Mouse (Mus musculus) retina, postnatal 7 days (tissue): Measurements from ENCODE around the gene Cdk5r1.

Experiments
- DNase-seq: peaks from one replicate; pipeline ENCODE4 v3.0.0-alpha.2; 2012; ENCODE audit warnings: low read depth, low spot score

The Cdk5r1 gene

DNA sequence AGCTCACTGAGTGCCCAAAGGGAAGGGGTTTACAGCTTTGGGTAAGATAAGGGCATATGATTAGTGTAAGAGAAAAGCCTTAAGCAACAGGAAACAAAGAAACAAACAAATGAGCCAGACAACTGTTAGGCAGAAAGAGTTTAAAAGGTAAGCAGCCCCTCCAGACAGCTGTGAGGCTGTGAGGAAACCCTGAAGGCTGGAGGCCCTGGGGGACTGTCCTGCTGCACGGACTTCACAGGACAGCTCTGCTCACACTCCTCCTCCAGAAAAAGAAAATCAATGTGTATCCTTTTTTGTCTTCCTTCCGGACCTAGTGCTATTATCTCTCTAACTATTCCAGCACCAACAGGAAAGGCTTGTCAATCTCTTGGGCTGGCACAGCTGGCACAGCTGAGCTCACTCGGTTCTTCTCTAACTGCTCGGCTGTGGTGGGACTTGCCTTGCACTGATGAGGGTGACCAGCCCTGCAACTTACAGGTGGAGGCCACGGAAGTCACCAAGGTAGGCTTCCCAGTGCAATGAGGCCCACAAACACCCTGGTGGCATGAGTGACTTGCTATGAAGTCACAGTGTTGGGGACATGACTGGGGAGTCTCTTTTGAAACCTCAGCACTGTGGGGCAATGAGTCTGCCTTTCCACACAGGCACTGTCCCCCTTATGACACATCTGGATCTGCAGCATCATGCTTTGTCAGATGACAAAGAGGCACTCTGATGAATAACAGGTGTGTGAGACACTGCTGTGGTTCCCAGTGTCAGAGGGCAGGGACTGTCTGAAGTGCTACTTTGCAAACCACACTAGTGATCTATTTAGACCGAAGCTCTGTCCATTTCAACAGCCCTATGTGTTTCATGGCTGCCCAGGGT is 27.9 kb downstream of the Cdk5r1 start:
- DNase-seq: no peak

- DNase-seq: no peak
Measured at GRCm38 (mm10) chr11:80505581-80505980, 28.8 kb downstream of the Cdk5r1 start.

DNA sequence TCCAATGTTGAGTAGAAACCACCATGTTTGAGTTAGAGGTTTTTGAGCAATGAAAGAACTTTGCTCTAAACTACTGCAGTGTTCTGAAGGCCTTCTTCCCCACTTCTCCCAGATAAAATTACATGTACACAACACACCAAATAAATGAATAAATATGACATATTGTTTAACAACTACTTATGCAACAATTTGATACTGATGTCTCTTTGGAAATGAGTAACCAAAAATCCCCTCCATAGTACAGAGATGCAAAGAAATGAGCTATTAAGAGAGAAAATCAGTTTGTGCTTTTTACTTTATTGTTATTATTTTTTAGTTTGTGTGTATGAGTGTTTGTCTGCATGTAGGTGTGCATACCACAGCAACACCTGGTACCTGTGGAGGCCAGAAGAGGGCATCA is 29.7 kb downstream of the Cdk5r1 start:
- DNase-seq: no peak

- no peak for DNase-seq
Measured at GRCm38 (mm10) chr11:80507791-80508190, 31.0 kb downstream of the Cdk5r1 start.

- no peak for DNase-seq
Measured at GRCm38 (mm10) chr11:80508361-80509175, 31.7 kb downstream of the Cdk5r1 start.

GRCm38 (mm10) chr11:80509176-80509506 is 32.3 kb downstream of the Cdk5r1 start:
- no peak for DNase-seq

- DNase-seq: no peak
Measured at GRCm38 (mm10) chr11:80510124-80510523, 33.3 kb downstream of the Cdk5r1 start.

GRCm38 (mm10) chr11:80512313-80513056 is 35.7 kb downstream of the Cdk5r1 start:
- DNase-seq: no peak

GRCm38 (mm10) chr11:80513796-80514195 is 37.0 kb downstream of the Cdk5r1 start:
- DNase-seq: no peak

GRCm38 (mm10) chr11:80515346-80515745 is 38.5 kb downstream of the Cdk5r1 start:
- DNase-seq: no peak

- DNase-seq: no peak
Measured at GRCm38 (mm10) chr11:80515895-80516294, 39.1 kb downstream of the Cdk5r1 start.

DNA sequence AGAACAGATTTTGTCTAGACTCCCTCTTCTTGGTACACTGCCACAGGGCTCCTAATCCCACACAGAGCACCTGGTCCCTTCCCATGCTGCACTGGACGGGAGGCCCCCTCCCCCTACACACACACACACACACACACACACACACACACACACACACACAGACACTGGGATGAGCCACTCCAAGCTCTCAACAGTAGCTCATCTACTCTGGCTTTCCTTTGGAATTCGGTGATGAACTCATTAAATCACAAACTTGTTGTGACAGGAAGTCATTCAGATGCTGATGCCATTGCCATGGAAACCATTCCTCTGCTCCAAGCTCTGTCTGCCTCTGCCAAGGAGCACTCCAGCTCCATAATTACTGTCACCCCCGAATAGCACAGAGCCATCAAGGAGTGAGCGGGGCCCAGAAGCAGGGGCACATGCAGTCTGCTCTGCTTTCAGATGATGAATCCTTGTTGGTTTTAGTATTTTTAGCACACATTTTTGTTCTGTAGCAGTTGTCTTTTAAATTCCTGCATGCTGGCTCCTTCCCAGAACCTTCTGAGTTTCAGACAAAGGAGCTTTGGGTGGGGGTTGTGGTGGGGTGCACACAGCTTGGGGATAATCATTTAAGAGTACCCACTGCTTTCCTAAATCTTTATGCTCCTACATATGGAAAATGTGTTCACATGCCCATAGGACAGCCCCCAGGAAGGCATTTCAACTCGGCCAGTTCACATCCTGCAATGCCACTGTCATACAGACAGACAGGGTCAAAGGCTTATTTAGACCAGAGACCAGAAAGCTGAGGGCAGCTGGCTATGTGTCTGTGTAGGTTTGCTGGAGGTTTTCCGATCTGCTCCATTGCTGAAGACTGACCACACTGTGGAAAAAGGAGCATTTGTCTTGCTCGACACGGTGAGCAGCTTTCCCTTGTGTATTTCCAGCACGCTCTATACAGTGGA is 41.9 kb downstream of the Cdk5r1 start:
- DNase-seq: no peak

DNA sequence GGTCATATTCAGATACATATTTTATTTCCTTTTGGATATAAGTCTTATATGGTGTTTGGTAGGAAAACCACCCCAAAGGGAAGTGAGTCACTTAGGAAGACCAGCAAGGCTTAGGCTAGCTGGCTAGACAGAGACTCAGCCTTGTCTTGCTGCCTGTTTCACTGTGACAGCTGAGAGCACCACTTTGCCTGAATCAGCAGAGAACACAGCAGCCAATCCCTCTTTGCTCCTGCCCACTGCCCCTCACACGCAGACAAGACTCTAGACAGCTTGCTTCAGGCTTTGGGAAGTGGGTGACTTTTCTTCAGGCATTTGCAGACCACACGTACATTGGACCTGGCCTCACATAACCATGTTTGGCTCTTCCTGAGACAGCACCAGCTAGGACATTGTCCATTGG is 44.3 kb downstream of the Cdk5r1 start:
- no peak for DNase-seq

DNA sequence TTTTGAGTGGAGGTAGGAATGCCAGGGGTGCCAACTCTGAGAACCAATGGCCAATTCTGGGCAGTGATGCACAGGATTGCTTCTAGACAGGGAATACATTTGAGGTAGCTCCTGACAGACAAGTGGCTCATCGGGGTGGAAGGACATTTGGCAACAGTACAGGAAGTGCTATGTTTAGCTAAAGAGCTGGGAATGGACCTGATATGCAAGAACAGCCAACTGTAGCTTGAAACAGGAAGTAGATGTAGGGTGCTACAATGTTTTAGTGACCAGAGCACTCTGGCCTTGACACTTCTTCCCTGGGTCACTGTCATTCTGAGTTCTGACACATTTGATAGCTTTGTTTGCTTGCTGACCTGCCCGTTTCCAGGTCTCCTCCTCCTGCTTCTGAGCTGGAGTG is 46.0 kb downstream of the Cdk5r1 start:
- DNase-seq: no peak

GRCm38 (mm10) chr11:80523410-80523809 is 46.6 kb downstream of the Cdk5r1 start:
- no peak for DNase-seq

- no peak for DNase-seq
Measured at GRCm38 (mm10) chr11:80524213-80524612, 47.4 kb downstream of the Cdk5r1 start.

DNA sequence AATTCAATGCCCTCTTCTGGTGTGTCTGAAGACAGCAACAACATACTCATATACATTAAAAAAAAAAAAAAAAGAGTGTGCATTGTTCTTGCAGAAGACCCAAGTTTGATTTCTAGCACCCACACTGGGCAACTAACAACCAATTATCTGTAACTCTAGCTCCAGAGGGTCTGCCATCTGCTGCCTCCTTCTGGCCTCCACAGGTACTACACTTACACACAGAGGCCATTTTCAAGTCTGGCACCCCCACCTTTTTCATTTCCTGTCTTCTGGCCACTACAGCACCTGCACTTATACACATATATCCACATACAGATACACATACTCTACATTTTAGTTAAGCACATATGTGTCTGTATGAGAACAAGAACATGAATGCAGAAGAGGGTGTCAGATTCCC is 50.9 kb downstream of the Cdk5r1 start:
- no peak for DNase-seq

- no peak for DNase-seq
Measured at GRCm38 (mm10) chr11:80529149-80529548, 52.3 kb downstream of the Cdk5r1 start.
